ENCODE assay signal across 8 mouse cellular contexts in the genomic region with DNA sequence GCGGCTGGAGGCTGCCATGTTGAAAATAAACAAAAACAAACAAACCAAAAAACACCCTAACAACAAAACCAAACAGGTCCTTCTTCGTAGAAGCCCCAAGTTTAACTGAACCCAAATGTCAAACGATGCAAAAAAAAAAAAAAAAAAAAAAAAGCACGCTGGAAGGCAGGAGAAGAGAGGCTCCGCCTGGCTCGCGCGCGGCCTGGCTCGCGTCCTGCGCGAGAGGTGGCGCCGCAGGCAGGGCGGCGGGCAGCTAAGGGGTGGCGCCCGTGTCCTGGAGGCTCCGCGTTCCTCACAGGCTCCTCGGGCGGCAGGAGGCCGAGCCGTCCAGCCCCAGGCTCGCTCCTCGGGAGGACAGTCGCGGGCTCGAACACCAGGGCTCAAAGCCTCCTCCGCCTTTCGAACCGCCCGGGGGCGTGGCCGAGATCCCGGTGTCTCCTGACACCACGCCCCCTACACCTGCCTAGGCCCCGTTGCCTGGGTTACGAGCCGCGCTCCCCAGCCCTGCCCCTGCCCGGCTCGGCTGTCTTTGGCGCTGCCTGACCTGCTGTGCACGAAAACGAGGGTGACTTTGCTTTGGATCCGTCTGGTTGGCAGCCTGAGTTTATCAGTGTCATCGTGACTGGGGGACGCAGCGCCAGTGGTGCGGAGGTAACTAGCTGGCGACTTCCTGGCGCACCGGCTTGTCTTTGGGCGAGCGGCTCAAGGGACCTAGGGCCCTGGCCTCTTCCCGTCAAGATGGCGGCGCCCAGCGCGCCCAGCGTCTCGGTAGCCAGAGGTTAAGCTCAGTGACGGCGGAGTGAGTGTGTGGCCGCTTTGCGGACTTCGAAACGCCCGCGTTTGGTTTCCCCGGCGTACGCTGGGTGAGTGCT. TPM values are rescaled to one million over a fixed set of nuclear protein-coding genes. Genes with fewer than 3 reads are reported as not detected.
DNase-seq lines count a peak whose midpoint lies in the region; ATAC-seq lines count a peak whose summit lies in the region.

A gene (plus strand): TSS at position 270 of the 872 bp plus-strand sequence.
A gene (minus strand): TSS at position 384 of the 872 bp plus-strand sequence.

- peak within 1 kb of the TSS; percentile 98 for H3K27ac ChIP-seq in hindbrain, embryonic 12.5 days

- DNase-seq in NIH3T3 (ENCODE audit: low read depth), result peak; percentile 97
- peak; percentile 98 to 99 for DNase-seq in cerebellum, postnatal 10 days
- peak; percentile 91 to 95 for DNase-seq in frontal cortex, postnatal 10 days (ENCODE audit: low spot score in 2 of 2)
- DNase-seq in layer of hippocampus, postnatal 14 days (ENCODE audit: low spot score in 2 of 2), result peak; percentile 96 to 99
- peak; percentile 98 for DNase-seq in lung, postnatal 14 days
- DNase-seq in retina, adult 2 months (ENCODE audit: low read depth, low spot score), result peak; percentile 91
- peak; percentile 95 for DNase-seq in thymus, postnatal 36 days

- no peaks in the 10 kb centered on the region for H3K27me3 ChIP-seq in hindbrain, embryonic 12.5 days

- peak within 1 kb of the TSS; percentile 78 for H3K9ac ChIP-seq in hindbrain, embryonic 12.5 days

- peak within 1 kb of the TSS; percentile 86 for H3K4me2 ChIP-seq in hindbrain, embryonic 12.5 days (replicated peaks)

- peak; percentile 99 for ATAC-seq in hindbrain, embryonic 12.5 days (ENCODE audit: low FRiP score)

- no peaks in the 10 kb centered on the region for H3K9me3 ChIP-seq in hindbrain, embryonic 12.5 days (replicated peaks)

- WGBS in hindbrain, embryonic 12.5 days, result 0% methylated on average over 72 of the region's 75 CpGs

- H3K36me3 ChIP-seq in hindbrain, embryonic 12.5 days, result no peaks in the 10 kb centered on the region

- H3K4me3 ChIP-seq in hindbrain, embryonic 12.5 days, result peak within 1 kb of the TSS; percentile 76

- H3K4me1 ChIP-seq in hindbrain, embryonic 12.5 days, result peaks cover 12% of the 10 kb centered on the region

RNA-seq across cellular contexts. Expression of the first gene that starts in this region (rescaled TPM):
- 27.8 and 28.9 TPM in 2 replicates for polyA plus RNA-seq in hindbrain, embryonic 12.5 days (2016; fragmentation: Nextera tagmentation; extraction: Ambion mirVana)
- total RNA-seq in layer of hippocampus, postnatal 14 days (2021), result 10 to 100 TPM; 30.2 to 37.4 TPM

RNA-seq across cellular contexts. Expression of the second gene that starts in this region (rescaled TPM):
- 22.0 and 23.3 TPM in 2 replicates for polyA plus RNA-seq in hindbrain, embryonic 12.5 days (2016; fragmentation: Nextera tagmentation; extraction: Ambion mirVana)
- total RNA-seq in layer of hippocampus, postnatal 14 days (2021), result 10 to 100 TPM; 18.9 to 19.8 TPM

Comparison
In these comparisons a context has a peak if more than half of its experiments do, and no peak if none do; other contexts are left out.
1. Peak in every context shown above with its lines: DNase-seq, ATAC-seq, H3K4me3 ChIP-seq and H3K27ac ChIP-seq.